Mouse (Mus musculus): ENCODE measurements around the gene Ppp2r5a. TPM values are rescaled to one million over a fixed set of nuclear protein-coding genes. Genes with fewer than 3 reads are reported as not detected.
A peak's percentile ranks its signal among the peaks of the same experiment; 100 is the strongest.

The Ppp2r5a gene
- polyA plus RNA-seq, 1 experiment from 2014 or later, result 10.5 TPM

DNA sequence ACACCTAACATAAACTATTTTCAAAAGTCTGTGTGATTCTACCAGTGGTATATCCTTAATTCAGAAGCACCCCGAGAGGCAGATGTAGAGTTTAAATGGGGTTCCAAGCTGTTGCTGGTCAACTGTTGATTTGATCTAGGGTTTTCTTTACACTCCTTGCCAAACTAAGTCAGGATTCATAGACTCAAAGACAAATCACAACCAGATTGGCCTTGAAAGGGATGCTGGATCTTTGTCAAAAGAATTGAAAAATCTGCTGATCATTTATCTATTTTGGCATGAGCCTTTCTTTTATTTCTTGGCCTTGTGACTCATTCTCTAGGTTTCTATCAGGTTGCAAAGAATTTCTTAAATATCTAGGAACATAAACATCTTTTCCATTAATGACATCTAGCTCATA, 7.9 kb downstream of the Ppp2r5a start:
- no peak for ATAC-seq (replicated peaks)
- WGBS, result 53% methylated on average over 1 of the region's 1 CpGs

GRCm38 (mm10) chr1:191394126-191394525, 8.9 kb downstream of the Ppp2r5a start:
- Histone ChIP-seq H3K9ac (replicated peaks) (no peak overlapping the region), H3K27me3 (no peaks in the 10 kb centered on the region), H3K4me2 (replicated peaks) (no peak overlapping the region), H3K36me3 (no peaks in the 10 kb centered on the region), H3K4me3 (no peak overlapping the region), H3K27ac (replicated peaks) (no peak overlapping the region), H3K9me3 (no peaks in the 10 kb centered on the region), H3K4me1 (peaks cover 21% of the 10 kb centered on the region)
- ATAC-seq (replicated peaks), result no peak
- 64% methylated on average over 2 of the region's 2 CpGs for WGBS

More for the DNA sequence above, 7.9 kb downstream of the Ppp2r5a start:
- Histone ChIP-seq H3K9ac (replicated peaks) (no peak overlapping the region), H3K27ac (replicated peaks) (no peak overlapping the region), H3K36me3 (no peaks in the 10 kb centered on the region), H3K4me1 (peaks cover 21% of the 10 kb centered on the region), H3K4me2 (replicated peaks) (peak overlapping the region; percentile 56), H3K27me3 (no peaks in the 10 kb centered on the region), H3K9me3 (no peaks in the 10 kb centered on the region), H3K4me3 (peak overlapping the region; percentile 73)

DNA sequence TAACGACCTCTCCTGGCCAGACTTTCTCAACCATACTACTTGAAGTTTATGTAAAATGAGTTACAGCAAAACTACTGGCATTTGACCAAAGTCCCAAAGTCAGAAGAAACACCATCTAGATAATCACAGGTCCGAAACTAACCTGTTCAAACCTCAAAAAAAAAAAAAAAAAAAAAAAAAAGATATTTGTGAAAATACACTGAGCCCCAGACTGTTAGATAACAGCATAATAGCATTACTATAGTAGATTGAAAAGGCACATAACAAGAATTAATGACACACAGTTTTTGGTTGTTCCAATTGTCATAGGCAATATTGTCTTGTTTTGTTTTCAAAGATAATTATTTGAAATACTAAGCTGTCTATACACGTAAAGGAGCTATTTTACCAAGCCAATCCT, 9.5 kb downstream of the Ppp2r5a start:
- no peaks in the 10 kb centered on the region for H3K36me3 ChIP-seq
- H3K9me3 ChIP-seq, result no peaks in the 10 kb centered on the region
- ATAC-seq (replicated peaks), result no peak
- H3K9ac ChIP-seq (replicated peaks), result no peak overlapping the region
- no peaks in the 10 kb centered on the region for H3K27me3 ChIP-seq
- no peak overlapping the region for H3K4me3 ChIP-seq
- H3K27ac ChIP-seq (replicated peaks), result no peak overlapping the region
- H3K4me1 ChIP-seq, result peaks cover 21% of the 10 kb centered on the region
- no peak overlapping the region for H3K4me2 ChIP-seq (replicated peaks)
- WGBS, result 89% methylated on average over 3 of the region's 3 CpGs

DNA sequence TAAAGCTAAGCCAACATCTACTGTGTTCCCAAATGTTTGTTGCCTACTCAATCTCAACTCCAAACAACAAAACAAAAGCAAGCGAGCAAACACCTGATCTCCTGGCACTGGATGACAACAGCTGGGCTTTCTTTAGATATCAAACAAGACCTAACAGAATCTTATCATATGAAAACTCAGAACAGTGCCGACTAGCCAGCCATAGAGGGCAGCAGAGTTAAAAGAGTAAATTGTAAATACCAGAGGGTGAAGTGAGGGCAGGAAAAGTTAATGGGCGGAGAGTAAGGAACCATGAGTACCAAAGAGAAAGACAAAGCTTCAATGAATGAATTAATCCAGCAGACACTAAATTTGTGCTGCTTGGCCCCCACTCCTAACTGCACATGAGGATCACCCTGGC, 11.8 kb downstream of the Ppp2r5a start:
- H3K4me1 ChIP-seq, result peaks cover 17% of the 10 kb centered on the region
- ATAC-seq (replicated peaks), result no peak; the same call in 1 of the 2 replicates
- no peak overlapping the region for H3K9ac ChIP-seq (replicated peaks)
- WGBS, result 21% methylated on average over 3 of the region's 3 CpGs
- H3K4me3 ChIP-seq, result no peak overlapping the region
- H3K9me3 ChIP-seq, result no peaks in the 10 kb centered on the region
- H3K27me3 ChIP-seq, result no peaks in the 10 kb centered on the region
- no peaks in the 10 kb centered on the region for H3K36me3 ChIP-seq
- no peak overlapping the region for H3K27ac ChIP-seq (replicated peaks)
- no peak overlapping the region for H3K4me2 ChIP-seq (replicated peaks)

GRCm38 (mm10) chr1:191384786-191385430, 18.2 kb downstream of the Ppp2r5a start:
- Histone ChIP-seq H3K36me3 (no peaks in the 10 kb centered on the region), H3K4me3 (no peak overlapping the region), H3K27ac (replicated peaks) (no peak overlapping the region), H3K4me1 (no peaks in the 10 kb centered on the region; the same call in 1 of the 2 replicates), H3K4me2 (replicated peaks) (no peak overlapping the region), H3K27me3 (no peaks in the 10 kb centered on the region), H3K9me3 (no peaks in the 10 kb centered on the region), H3K9ac (replicated peaks) (no peak overlapping the region)
- 95% methylated on average over 10 of the region's 10 CpGs for WGBS
- ATAC-seq (replicated peaks), result no peak

- Histone ChIP-seq H3K9ac (replicated peaks) (no peak overlapping the region), H3K36me3 (no peaks in the 10 kb centered on the region), H3K9me3 (no peaks in the 10 kb centered on the region), H3K4me3 (no peak overlapping the region), H3K4me2 (replicated peaks) (no peak overlapping the region), H3K27me3 (no peaks in the 10 kb centered on the region), H3K4me1 (no peaks in the 10 kb centered on the region; the same call in 1 of the 2 replicates), H3K27ac (replicated peaks) (peak overlapping the region; percentile 43; the same call in 1 of the 2 replicates)
- no peak for ATAC-seq (replicated peaks)
- WGBS, result 79% methylated on average over 11 of the region's 11 CpGs
Measured at GRCm38 (mm10) chr1:191381955-191382736, 20.9 kb downstream of the Ppp2r5a start.

DNA sequence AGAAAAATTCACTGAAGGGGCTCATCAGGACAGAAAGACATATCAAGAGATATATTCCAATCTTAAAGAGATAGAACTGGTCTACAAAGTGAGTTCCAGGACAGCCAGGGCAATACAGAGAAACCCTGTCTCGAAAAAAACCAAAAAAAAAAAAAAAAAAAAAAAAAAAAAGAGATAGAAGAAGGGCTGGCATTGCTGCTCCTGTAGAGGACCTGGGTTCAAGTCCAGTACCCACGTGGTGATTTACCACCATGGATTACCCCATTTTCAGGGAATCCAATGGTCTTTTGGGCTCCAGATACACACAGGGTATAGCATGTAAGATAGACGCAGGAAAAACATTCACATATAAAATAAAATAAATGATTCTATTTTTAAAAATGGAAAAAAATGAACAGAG, 22.2 kb downstream of the Ppp2r5a start:
- no peak for ATAC-seq (replicated peaks)
- Histone ChIP-seq H3K4me2 (replicated peaks) (no peak overlapping the region), H3K4me3 (no peak overlapping the region), H3K4me1 (no peaks in the 10 kb centered on the region; the same call in 1 of the 2 replicates), H3K27ac (replicated peaks) (no peak overlapping the region), H3K9me3 (no peaks in the 10 kb centered on the region), H3K9ac (replicated peaks) (no peak overlapping the region), H3K36me3 (no peaks in the 10 kb centered on the region), H3K27me3 (no peaks in the 10 kb centered on the region)
- 91% methylated on average over 3 of the region's 3 CpGs for WGBS

GRCm38 (mm10) chr1:191378080-191378479, 25.0 kb downstream of the Ppp2r5a start:
- H3K9me3 ChIP-seq, result no peaks in the 10 kb centered on the region
- H3K4me2 ChIP-seq (replicated peaks), result no peak overlapping the region
- H3K4me1 ChIP-seq, result no peaks in the 10 kb centered on the region; the same call in 1 of the 2 replicates
- H3K27me3 ChIP-seq, result no peaks in the 10 kb centered on the region
- no peak for ATAC-seq (replicated peaks)
- H3K36me3 ChIP-seq, result no peaks in the 10 kb centered on the region
- WGBS, result 98% methylated on average over 2 of the region's 2 CpGs
- H3K4me3 ChIP-seq, result no peak overlapping the region
- H3K9ac ChIP-seq (replicated peaks), result no peak overlapping the region
- H3K27ac ChIP-seq (replicated peaks), result no peak overlapping the region

- no peaks in the 10 kb centered on the region for H3K36me3 ChIP-seq
- H3K4me2 ChIP-seq (replicated peaks), result no peak overlapping the region
- H3K27ac ChIP-seq (replicated peaks), result no peak overlapping the region
- no peak overlapping the region for H3K9ac ChIP-seq (replicated peaks)
- WGBS, result 93% methylated on average over 5 of the region's 5 CpGs
- ATAC-seq (replicated peaks), result no peak
- H3K4me3 ChIP-seq, result no peak overlapping the region
- no peaks in the 10 kb centered on the region for H3K27me3 ChIP-seq
- no peaks in the 10 kb centered on the region for H3K4me1 ChIP-seq
- H3K9me3 ChIP-seq, result no peaks in the 10 kb centered on the region
Measured at GRCm38 (mm10) chr1:191375644-191375998, 27.5 kb downstream of the Ppp2r5a start.

- no peak for ATAC-seq (replicated peaks)
- Histone ChIP-seq H3K27me3 (no peaks in the 10 kb centered on the region), H3K4me1 (no peaks in the 10 kb centered on the region), H3K36me3 (no peaks in the 10 kb centered on the region), H3K9me3 (no peaks in the 10 kb centered on the region), H3K4me3 (no peak overlapping the region), H3K4me2 (replicated peaks) (no peak overlapping the region), H3K27ac (replicated peaks) (no peak overlapping the region), H3K9ac (replicated peaks) (no peak overlapping the region)
- 90% methylated on average over 10 of the region's 10 CpGs for WGBS
Measured at GRCm38 (mm10) chr1:191374993-191375643, 28.0 kb downstream of the Ppp2r5a start.

GRCm38 (mm10) chr1:191369140-191369539, 33.9 kb downstream of the Ppp2r5a start:
- no peak for ATAC-seq (replicated peaks)
- Histone ChIP-seq H3K4me2 (replicated peaks) (no peak overlapping the region), H3K4me3 (no peak overlapping the region), H3K27ac (replicated peaks) (no peak overlapping the region), H3K4me1 (no peaks in the 10 kb centered on the region), H3K36me3 (no peaks in the 10 kb centered on the region), H3K27me3 (no peaks in the 10 kb centered on the region), H3K9me3 (no peaks in the 10 kb centered on the region), H3K9ac (replicated peaks) (no peak overlapping the region)

DNA sequence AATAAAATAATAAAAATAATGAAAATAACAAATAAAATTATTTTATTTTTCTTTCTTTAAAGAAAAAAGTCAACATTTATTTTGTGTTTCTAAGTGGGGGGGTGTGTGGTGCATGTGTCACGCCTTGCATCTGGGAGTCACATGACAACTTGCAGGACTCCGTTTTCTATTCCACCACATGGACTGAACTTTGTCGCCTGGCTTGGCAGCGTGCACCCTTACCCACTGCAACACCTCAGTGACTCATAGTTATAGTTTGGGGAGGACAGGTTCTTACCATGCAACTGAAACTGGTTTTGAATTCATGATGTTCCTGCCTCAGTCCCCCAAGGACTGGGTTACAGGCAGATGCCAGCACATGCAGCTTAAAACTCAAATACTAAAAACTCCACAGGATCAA, 34.9 kb downstream of the Ppp2r5a start:
- no peak overlapping the region for H3K27ac ChIP-seq (replicated peaks)
- H3K9ac ChIP-seq (replicated peaks), result no peak overlapping the region
- ATAC-seq (replicated peaks), result no peak
- H3K9me3 ChIP-seq, result no peaks in the 10 kb centered on the region
- H3K4me2 ChIP-seq (replicated peaks), result no peak overlapping the region
- no peaks in the 10 kb centered on the region for H3K36me3 ChIP-seq
- H3K27me3 ChIP-seq, result no peaks in the 10 kb centered on the region
- WGBS, result 93% methylated on average over 4 of the region's 4 CpGs
- no peak overlapping the region for H3K4me3 ChIP-seq
- H3K4me1 ChIP-seq, result no peaks in the 10 kb centered on the region

Measured in forebrain, embryonic 15.5 days (tissue).